Mouse (Mus musculus) ES-E14 (cell line): ENCODE measurements around the gene Actl7a. TPM values are rescaled to one million over a fixed set of nuclear protein-coding genes. Genes with fewer than 3 reads are reported as not detected.

ENCODE experiments used
- DNase-seq: peaks from one replicate; pipeline ENCODE4 v3.0.0-alpha.2; 2013; ENCODE audit warnings: low read depth, low spot score
- H3K27ac ChIP-seq: 2 replicates; pipeline ENCODE4 v1.5.1; 2012; ENCODE audit warnings: low read depth, mild to moderate bottlenecking, low read length, moderate library complexity, mixed read lengths; ENCODE audit not compliant: poor library complexity, insufficient read depth, severe bottlenecking
- H3K36me3 ChIP-seq: 2 replicates; pipeline ENCODE4 v1.6.1; 2012; ENCODE audit warnings: mild to moderate bottlenecking, low read length, moderate library complexity, mixed read lengths; ENCODE audit not compliant: control insufficient read depth, poor library complexity, insufficient read depth, severe bottlenecking
- H3K4me1 ChIP-seq, 2 experiments: fragments of 150-350 bp in 1 of 2; sonication (generic) in 1 of 2; 2 replicates each; pipeline ENCODE4 v1.6.1; 2012; ENCODE audit warnings: low read length in 2 of 2, mild to moderate bottlenecking in 1 of 2, mixed read lengths in 1 of 2; ENCODE audit not compliant: control insufficient read depth in 2 of 2, insufficient read depth in 2 of 2, poor library complexity in 1 of 2
- H3K4me3 ChIP-seq, 2 experiments: fragments of 150-350 bp in 1 of 2; sonication (generic) in 1 of 2; 2 replicates each; pipeline ENCODE4 v1.5.1; 2012; ENCODE audit warnings: low read length in 2 of 2, low read depth in 1 of 2, mild to moderate bottlenecking in 1 of 2, mixed read lengths in 1 of 2; ENCODE audit not compliant: insufficient read depth in 1 of 2, poor library complexity in 1 of 2, severe bottlenecking in 1 of 2
- H3K9ac ChIP-seq: 2 replicates; pipeline ENCODE4 v1.6.1; 2012; ENCODE audit warnings: low read depth, mild to moderate bottlenecking, low read length, mixed read lengths; ENCODE audit not compliant: poor library complexity, insufficient read depth, severe bottlenecking
- H3K9me3 ChIP-seq: fragments of 150-350 bp; sonication (generic); 2 replicates; pipeline ENCODE4 v1.6.1; 2012; ENCODE audit warnings: low read depth, mild to moderate bottlenecking, low read length; ENCODE audit not compliant: control insufficient read depth, insufficient read depth
- CHD2 ChIP-seq: IDR thresholded peaks from 2 replicates; pipeline ENCODE4 v1.6.1; 2014; ENCODE audit warnings: mild to moderate bottlenecking, low read depth, low read length, inconsistent platforms
- HCFC1 ChIP-seq: IDR thresholded peaks from 2 replicates; pipeline ENCODE4 v1.6.1; 2012; ENCODE audit warnings: low read length, inconsistent platforms, borderline replicate concordance; ENCODE audit not compliant: insufficient read depth
- MAFK ChIP-seq: IDR thresholded peaks from 2 replicates; pipeline ENCODE4 v1.6.1; 2014; ENCODE audit warnings: mild to moderate bottlenecking, low read depth, low read length, inconsistent platforms; ENCODE audit not compliant: insufficient read depth
- ZC3H11A ChIP-seq: IDR thresholded peaks from 2 replicates; pipeline ENCODE4 v1.6.1; 2012; ENCODE audit warnings: low read depth, mild to moderate bottlenecking, inconsistent platforms, low read length, borderline replicate concordance
- ZNF384 ChIP-seq: IDR thresholded peaks from 2 replicates; pipeline ENCODE4 v1.6.1; 2012; ENCODE audit warnings: low read depth, low read length, inconsistent platforms
- in situ Hi-C, 2 experiments: fragments of 600-800 bp; cut with MboI; formaldehyde crosslinking; loops; one replicate each; pipeline ENCODE4 v1.15.1; 2025; ENCODE audit warnings: low sequenced_read_pairs in 2 of 2, inconsistent platforms in 1 of 2; ENCODE audit not compliant: unreplicated experiment in 2 of 2
- total RNA-seq: library from RNA; depleted of rRNA; stranded (reverse); fragments of 300-350 nt; gene quantifications from 2 replicates; pipeline ENCODE4 v1.2.3, GENCODE M21; 2012; rRNA removed

Gene Actl7a
- total RNA-seq, 1 experiment = 0.62 TPM

DNA sequence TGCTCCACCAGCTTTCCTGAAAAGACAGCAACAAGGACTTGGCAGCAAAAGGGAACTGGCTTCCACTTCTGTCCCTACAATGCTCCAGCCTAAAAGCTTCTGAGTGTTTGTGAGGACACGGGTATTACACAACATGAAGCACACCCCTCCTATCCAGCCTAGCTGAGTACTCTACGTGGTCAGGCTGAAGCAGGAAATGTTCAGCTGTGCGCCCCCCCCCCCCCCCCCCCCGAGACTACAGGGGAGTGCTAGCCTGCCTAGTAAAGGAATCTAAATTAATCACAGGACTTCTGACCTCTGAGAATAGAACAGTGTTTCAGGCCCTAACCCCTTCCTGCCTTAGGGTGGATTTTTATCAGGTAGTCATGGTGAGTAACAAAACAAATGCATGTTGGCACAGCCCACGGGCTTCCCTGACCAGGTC is 24.7 kb downstream of the Actl7a start:
- no peak for TF ChIP-seq CHD2
- no peak for TF ChIP-seq ZC3H11A
- TF ChIP-seq ZNF384 = no peak
- no peak for TF ChIP-seq HCFC1
- TF ChIP-seq MAFK = no peak
- no peak overlapping the region for H3K4me3 ChIP-seq
- DNase-seq = no peak
- H3K27ac ChIP-seq = no peak overlapping the region
- peaks cover 49% of the 10 kb centered on the region for H3K36me3 ChIP-seq
- no peaks in the 10 kb centered on the region for H3K9me3 ChIP-seq
- in situ Hi-C loops = no loop called here
- H3K4me1 ChIP-seq = no peaks in the 10 kb centered on the region
- H3K9ac ChIP-seq = no peak overlapping the region

DNA sequence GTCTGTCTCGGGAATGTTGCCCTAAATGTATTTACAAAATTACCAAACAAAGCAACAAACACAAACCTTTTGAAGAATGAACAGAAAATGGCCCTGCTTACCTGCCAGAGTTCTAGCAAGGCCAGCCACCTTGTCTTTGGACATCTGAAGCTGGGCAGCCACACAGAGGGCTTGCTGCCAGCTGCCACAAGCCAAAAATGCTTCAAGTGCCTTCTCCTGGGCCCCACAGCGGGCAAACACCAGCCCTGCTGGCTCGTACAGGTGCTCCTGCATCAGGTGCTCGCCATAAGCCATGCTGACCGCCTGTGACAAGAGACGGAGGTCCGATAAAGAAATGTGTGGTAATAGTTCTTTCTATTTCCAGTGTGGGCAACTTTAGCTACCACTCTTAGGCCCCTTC is 25.7 kb downstream of the Actl7a start:
- H3K4me1 ChIP-seq = no peaks in the 10 kb centered on the region
- no peak for DNase-seq
- TF ChIP-seq ZNF384 = no peak
- TF ChIP-seq CHD2 = no peak
- TF ChIP-seq MAFK = no peak
- TF ChIP-seq ZC3H11A = no peak
- no peak for TF ChIP-seq HCFC1
- in situ Hi-C loops = no loop called here
- H3K9ac ChIP-seq = no peak overlapping the region
- H3K4me3 ChIP-seq = no peak overlapping the region
- H3K9me3 ChIP-seq = no peaks in the 10 kb centered on the region
- no peak overlapping the region for H3K27ac ChIP-seq
- peaks cover 55% of the 10 kb centered on the region for H3K36me3 ChIP-seq

DNA sequence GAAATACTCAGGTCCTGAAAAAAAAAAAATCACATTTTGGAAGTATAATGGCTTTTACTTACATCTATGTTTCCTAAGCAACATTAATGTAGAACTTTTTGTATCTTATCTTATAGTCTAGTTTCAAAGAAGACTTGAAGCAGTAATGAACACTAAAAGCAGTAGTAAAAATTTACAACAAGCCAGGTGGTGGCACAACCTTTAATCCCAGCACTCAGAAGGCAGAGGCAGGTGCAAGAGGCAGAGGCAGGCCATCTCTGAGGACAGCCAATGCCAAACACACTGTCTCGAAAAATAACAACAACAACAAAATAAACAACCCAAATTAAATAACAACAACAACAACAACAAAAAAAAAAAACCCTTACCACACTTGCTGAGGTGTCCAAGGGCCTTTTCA is 27.9 kb downstream of the Actl7a start:
- Histone ChIP-seq H3K9me3 (no peaks in the 10 kb centered on the region), H3K4me1 (no peaks in the 10 kb centered on the region), H3K27ac (no peak overlapping the region), H3K9ac (no peak overlapping the region), H3K36me3 (peaks cover 61% of the 10 kb centered on the region), H3K4me3 (no peak overlapping the region)
- TF ChIP-seq HCFC1 (no peak), CHD2 (no peak), ZC3H11A (no peak)
- in situ Hi-C loops = no loop called here
- no peak for DNase-seq

DNA sequence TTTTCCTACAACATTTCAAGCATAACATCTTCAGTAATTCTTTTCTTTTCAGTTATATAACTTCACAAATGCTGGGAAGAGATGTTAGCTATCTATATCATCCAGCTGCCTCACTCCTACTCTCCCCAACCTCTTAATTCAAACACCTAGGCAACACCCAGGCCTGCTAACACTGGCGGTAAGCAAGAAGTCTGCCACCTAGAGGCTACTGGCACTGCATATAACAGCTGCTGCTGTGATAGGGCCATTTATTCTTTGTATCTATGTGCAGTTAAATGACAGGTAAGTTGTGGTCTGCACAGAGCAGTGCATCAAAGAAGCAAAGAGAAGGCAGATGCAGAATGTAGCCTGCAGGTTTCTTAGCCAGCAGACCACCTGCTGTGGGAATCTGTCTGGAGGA is 48.2 kb downstream of the Actl7a start:
- TF ChIP-seq CHD2 (no peak), MAFK (no peak), ZC3H11A (no peak), ZNF384 (no peak), HCFC1 (no peak)
- H3K9ac ChIP-seq = no peak overlapping the region
- no peaks in the 10 kb centered on the region for H3K9me3 ChIP-seq
- no peaks in the 10 kb centered on the region for H3K4me1 ChIP-seq
- in situ Hi-C loops = no loop called here
- DNase-seq = no peak
- no peak overlapping the region for H3K27ac ChIP-seq
- peaks cover 54% of the 10 kb centered on the region for H3K36me3 ChIP-seq
- H3K4me3 ChIP-seq = no peak overlapping the region

Other genes with a start within 250 kb of the Actl7a start
- gene Gm26657, start 3.3 kb upstream of the Actl7a start, total RNA-seq = 0.31 and 0.58 TPM in 2 replicates
- 1.1 and 3.5 TPM in 2 replicates for gene Actl7b, start 2.0 kb upstream of the Actl7a start, total RNA-seq
- 75.7 and 76.8 TPM in 2 replicates for gene Elp1, start 58.9 kb downstream of the Actl7a start, total RNA-seq
- 7.9 and 8.0 TPM in 2 replicates for gene Fam206a, start 58.9 kb downstream of the Actl7a start, total RNA-seq
- 62.0 and 74.2 TPM in 2 replicates for gene Ctnnal1, start 121.8 kb downstream of the Actl7a start, total RNA-seq
- 54.9 and 60.0 TPM in 2 replicates for gene Tmem245, start 204.0 kb downstream of the Actl7a start, total RNA-seq
- 0.48 and 0.54 TPM in 2 replicates for gene Frrs1l, start 247.0 kb downstream of the Actl7a start, total RNA-seq